Mouse (Mus musculus) small intestine, adult 2 months (tissue): Measurements from ENCODE around the gene Zfp972.
"Not testable (repeated sequence)": the region's sequence is repeated elsewhere in the genome, so short reads cannot be mapped to it uniquely, and the experiment has no call there.

Experiments
- CTCF ChIP-seq: fragments of 200-500 bp; IDR thresholded peaks from 2 replicates; pipeline ENCODE4 v1.5.1; 2012; ENCODE audit warnings: low read depth, mild to moderate bottlenecking, control low read depth, inconsistent platforms, low read length, moderate library complexity, mixed read lengths; ENCODE audit not compliant: insufficient replicate concordance, insufficient read length; ENCODE audit errors: extremely low read depth
- POLR2A ChIP-seq: fragments of 200-500 bp; IDR thresholded peaks from 2 replicates; pipeline ENCODE4 v1.6.1; 2012; ENCODE audit warnings: low read depth, mild to moderate bottlenecking, control low read depth, inconsistent platforms, low read length, moderate library complexity

DNA sequence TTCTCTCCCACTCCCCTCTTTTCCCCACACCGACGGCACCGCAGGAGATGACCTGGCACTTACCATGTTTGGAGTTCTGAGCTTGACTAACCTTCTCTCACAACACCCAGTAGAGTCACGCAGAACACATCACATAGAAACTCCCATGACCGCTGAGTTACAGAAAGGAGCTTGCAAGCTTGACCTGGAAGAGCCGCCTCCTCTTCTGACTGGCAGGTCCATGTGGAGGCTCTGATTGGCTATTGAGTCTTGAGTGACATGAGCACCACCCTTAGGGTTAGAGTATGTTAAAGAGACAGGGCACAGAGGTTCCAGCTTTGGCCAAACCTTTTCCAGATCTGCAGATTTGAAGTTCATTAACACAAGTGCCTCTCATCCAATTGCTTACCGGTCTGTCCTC lies 31.7 kb upstream of the Zfp972 start, which contains the start of gene Gm14326:
- not testable (repeated sequence) for TF ChIP-seq CTCF, POLR2A
